Mouse (Mus musculus) stomach, postnatal 0 days (tissue): ENCODE data around the gene Adra1b.

ENCODE experiments used
- CTCF ChIP-seq: IDR thresholded peaks from 2 replicates; pipeline ENCODE4 v1.5.1; 2016; ENCODE audit warnings: antibody characterized with exemption, low read depth, mild to moderate bottlenecking, moderate library complexity
- EP300 ChIP-seq: optimal IDR thresholded peaks from 2 replicates; pipeline ENCODE3; 2016; ENCODE audit warnings: antibody characterized with exemption

DNA sequence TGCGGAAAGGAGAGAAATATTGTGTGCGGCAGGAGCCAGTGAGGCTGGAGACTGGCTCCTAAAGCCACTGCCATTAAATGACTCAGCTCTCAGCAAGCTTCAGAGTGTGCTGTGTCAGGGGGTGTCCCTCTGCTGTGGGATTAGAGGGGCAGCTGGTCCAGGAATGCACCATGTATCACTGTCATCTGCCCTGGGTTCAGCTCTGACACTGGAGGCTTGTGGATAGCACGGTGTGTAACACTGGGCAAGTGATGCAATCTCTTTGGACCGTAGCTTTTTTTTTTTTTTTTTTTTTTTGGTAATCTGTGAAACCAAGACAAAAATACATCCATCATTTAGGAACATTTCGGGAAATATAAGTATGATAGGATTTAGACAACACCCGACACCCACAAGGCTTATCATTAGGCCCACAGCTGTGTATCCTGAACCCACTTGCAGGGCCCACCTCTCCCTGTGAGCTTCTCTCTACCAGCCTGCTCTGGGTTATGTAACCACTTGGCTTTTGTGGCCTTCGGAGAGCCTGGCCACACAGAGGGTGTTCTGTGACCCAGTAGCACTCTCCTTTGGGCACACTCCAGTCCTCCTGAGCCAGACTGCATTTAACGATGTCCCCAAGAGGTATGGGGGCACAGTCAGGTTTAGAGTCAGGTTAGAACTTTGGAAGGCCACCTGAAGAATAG, 26.3 kb upstream of the Adra1b start:
- no peak for TF ChIP-seq CTCF
- no peak for TF ChIP-seq EP300
